ENCODE assay signal across 9 mouse cellular contexts in genomic region chr2:156838839-156839238, GRCm38 (mm10). TPM values are rescaled to one million over a fixed set of nuclear protein-coding genes. Genes with fewer than 3 reads are reported as not detected.
DNase-seq lines count a peak whose midpoint lies in the region; ATAC-seq lines count a peak whose summit lies in the region.
"Had no signal": no experiment of that assay in that cellular context is flagged by ENCODE, and none has a peak within 500 bp of the region (broad histone marks: within the 10 kb centered on the region; RNA-seq: fewer than 3 reads in every experiment).

No protein-coding gene starts in this region.

- no peaks in the 10 kb centered on the region for H3K27me3 ChIP-seq in hindbrain, embryonic 10.5 days (ENCODE audit: insufficient read depth, poor library complexity, severe bottlenecking)
- peaks cover 19% of the 10 kb centered on the region for H3K27me3 ChIP-seq in hindbrain, embryonic 16.5 days (replicated peaks; ENCODE audit: control insufficient read depth, insufficient read depth, low read length)
- no peaks in the 10 kb centered on the region for H3K27me3 ChIP-seq in embryonic facial prominence, embryonic 11.5 days (ENCODE audit: control insufficient read depth, insufficient read depth, low read length)
- H3K27me3 ChIP-seq in hindbrain, embryonic 15.5 days = peaks cover 15% of the 10 kb centered on the region
- peaks cover 14% of the 10 kb centered on the region; the same call in 1 of the 2 replicates for H3K27me3 ChIP-seq in midbrain, embryonic 14.5 days (ENCODE audit: control insufficient read depth, insufficient read depth, low read length)
- H3K27me3 ChIP-seq: CH12.LX had no signal

- H3K27ac ChIP-seq in hindbrain, embryonic 10.5 days = peak overlapping the region; percentile 98
- no peak overlapping the region for H3K27ac ChIP-seq in hindbrain, embryonic 16.5 days (ENCODE audit: low read depth, low read length)
- H3K27ac ChIP-seq in embryonic facial prominence, embryonic 11.5 days (replicated peaks; ENCODE audit: low read depth, low read length) = no peak overlapping the region; the same call in 1 of the 2 replicates
- no peak overlapping the region for H3K27ac ChIP-seq in hindbrain, embryonic 15.5 days (replicated peaks)
- no peak overlapping the region for H3K27ac ChIP-seq in midbrain, embryonic 14.5 days (replicated peaks; ENCODE audit: low read depth, low read length)

- H3K4me2 ChIP-seq in hindbrain, embryonic 16.5 days (ENCODE audit: low read length) = no peak overlapping the region; the same call in 1 of the 2 replicates
- H3K4me2 ChIP-seq in embryonic facial prominence, embryonic 11.5 days (ENCODE audit: low read depth, low read length) = peak overlapping the region; percentile 96
- peak overlapping the region; percentile 98 for H3K4me2 ChIP-seq in hindbrain, embryonic 15.5 days
- peak overlapping the region; percentile 98 for H3K4me2 ChIP-seq in midbrain, embryonic 14.5 days (ENCODE audit: low read length)

- H3K4me3 ChIP-seq in hindbrain, embryonic 10.5 days = peak overlapping the region; percentile 96
- no peak overlapping the region for H3K4me3 ChIP-seq in hindbrain, embryonic 16.5 days (ENCODE audit: low read length)
- peak overlapping the region; percentile 95 for H3K4me3 ChIP-seq in embryonic facial prominence, embryonic 11.5 days (ENCODE audit: low read depth, low read length)
- H3K4me3 ChIP-seq in hindbrain, embryonic 15.5 days = 0 out of 2 replicates have a peak overlapping the region, but pooled peaks have one; percentile 66
- H3K4me3 ChIP-seq in midbrain, embryonic 14.5 days (replicated peaks; ENCODE audit: low read depth, low read length) = peak overlapping the region; percentile 60; the same call in 1 of the 2 replicates

- no peak overlapping the region for H3K9ac ChIP-seq in hindbrain, embryonic 16.5 days (ENCODE audit: low read depth, low read length)
- peak overlapping the region; percentile 95; the same call in 1 of the 2 replicates for H3K9ac ChIP-seq in embryonic facial prominence, embryonic 11.5 days (replicated peaks; ENCODE audit: low read length)
- no peak overlapping the region for H3K9ac ChIP-seq in hindbrain, embryonic 15.5 days
- no peak overlapping the region for H3K9ac ChIP-seq in midbrain, embryonic 14.5 days (replicated peaks; ENCODE audit: low read length)

- H3K9me3 ChIP-seq in hindbrain, embryonic 10.5 days = no peaks in the 10 kb centered on the region
- no peaks in the 10 kb centered on the region for H3K9me3 ChIP-seq in hindbrain, embryonic 16.5 days (ENCODE audit: control insufficient read depth, low read length)
- H3K9me3 ChIP-seq in embryonic facial prominence, embryonic 11.5 days (replicated peaks; ENCODE audit: control insufficient read depth, low read length) = no peaks in the 10 kb centered on the region
- no peaks in the 10 kb centered on the region for H3K9me3 ChIP-seq in hindbrain, embryonic 15.5 days
- no peaks in the 10 kb centered on the region for H3K9me3 ChIP-seq in midbrain, embryonic 14.5 days (ENCODE audit: control insufficient read depth, low read length)

- no peak for DNase-seq in hindbrain, embryonic 10.5 days (ENCODE audit: low spot score)
- no peak for DNase-seq in embryonic facial prominence, embryonic 11.5 days (ENCODE audit: low spot score)
- DNase-seq in midbrain, embryonic 14.5 days = no peak
- DNase-seq in cerebellum, adult 9-11 months = no peak
- no peak for DNase-seq in spleen, postnatal 14 days (ENCODE audit: low spot score in 2 of 2)
- DNase-seq in lung, adult 18-20 months = no peak

- peaks cover 45% of the 10 kb centered on the region for H3K4me1 ChIP-seq in hindbrain, embryonic 10.5 days (replicated peaks)
- H3K4me1 ChIP-seq in hindbrain, embryonic 16.5 days (ENCODE audit: control insufficient read depth, insufficient read depth, low read depth, low read length) = peaks cover 26% of the 10 kb centered on the region
- H3K4me1 ChIP-seq in embryonic facial prominence, embryonic 11.5 days (ENCODE audit: control insufficient read depth, insufficient read depth, low read length) = peaks cover 3% of the 10 kb centered on the region
- H3K4me1 ChIP-seq in hindbrain, embryonic 15.5 days (replicated peaks) = peaks cover 41% of the 10 kb centered on the region
- H3K4me1 ChIP-seq in midbrain, embryonic 14.5 days (ENCODE audit: control insufficient read depth, insufficient read depth, low read length) = peaks cover 30% of the 10 kb centered on the region

- ATAC-seq in hindbrain, embryonic 16.5 days = no peak
- ATAC-seq in embryonic facial prominence, embryonic 11.5 days (replicated peaks; ENCODE audit: insufficient number of reproducible peaks, low FRiP score, low TSS enrichment, low read depth) = no peak
- no peak for ATAC-seq in hindbrain, embryonic 15.5 days (ENCODE audit: low FRiP score, low read depth)
- ATAC-seq in midbrain, embryonic 14.5 days (ENCODE audit: low FRiP score, low TSS enrichment) = no peak

- 66% methylated on average over 6 of the region's 6 CpGs for WGBS in hindbrain, embryonic 10.5 days
- WGBS in hindbrain, embryonic 16.5 days = 59% methylated on average over 6 of the region's 6 CpGs
- WGBS in embryonic facial prominence, embryonic 11.5 days = 59% methylated on average over 6 of the region's 6 CpGs
- 68% methylated on average over 6 of the region's 6 CpGs for WGBS in hindbrain, embryonic 15.5 days
- WGBS in midbrain, embryonic 14.5 days = 68% methylated on average over 6 of the region's 6 CpGs

- H3K36me3 ChIP-seq in hindbrain, embryonic 10.5 days = peaks cover 44% of the 10 kb centered on the region
- no peaks in the 10 kb centered on the region for H3K36me3 ChIP-seq in hindbrain, embryonic 16.5 days (ENCODE audit: control insufficient read depth, insufficient read depth, low read length)
- peaks cover 2% of the 10 kb centered on the region for H3K36me3 ChIP-seq in embryonic facial prominence, embryonic 11.5 days (replicated peaks; ENCODE audit: control insufficient read depth, insufficient read depth, low read depth, low read length)
- no peaks in the 10 kb centered on the region for H3K36me3 ChIP-seq in hindbrain, embryonic 15.5 days
- H3K36me3 ChIP-seq in midbrain, embryonic 14.5 days (ENCODE audit: control insufficient read depth, insufficient read depth, low read length) = no peaks in the 10 kb centered on the region

RNA-seq across cellular contexts. Expression of gene Tgif2, which starts 1.0 kb away (rescaled TPM):
- polyA plus RNA-seq in hindbrain, embryonic 10.5 days (2016; fragmentation: Nextera tagmentation; extraction: Ambion mirVana) = 88.4 and 90.3 TPM in 2 replicates
- polyA plus RNA-seq in hindbrain, embryonic 16.5 days (2015; fragmentation: Nextera tagmentation; extraction: Ambion mirVana) = 16.0 and 20.4 TPM in 2 replicates
- polyA plus RNA-seq in embryonic facial prominence, embryonic 11.5 days (2014; fragmentation: Nextera tagmentation; extraction: Ambion mirVana) = 91.0 and 97.6 TPM in 2 replicates
- polyA plus RNA-seq in hindbrain, embryonic 15.5 days (2015; fragmentation: Nextera tagmentation; extraction: Ambion mirVana) = 21.3 and 22.6 TPM in 2 replicates
- polyA plus RNA-seq in midbrain, embryonic 14.5 days (2014; fragmentation: Nextera tagmentation; extraction: Ambion mirVana) = 19.3 and 25.8 TPM in 2 replicates

RNA-seq across cellular contexts. Expression of gene 4930518I15Rik, which starts 18.9 kb away (rescaled TPM):
- 8.1 and 9.4 TPM in 2 replicates for polyA plus RNA-seq in hindbrain, embryonic 10.5 days (2016; fragmentation: Nextera tagmentation; extraction: Ambion mirVana)
- polyA plus RNA-seq in hindbrain, embryonic 16.5 days (2015; fragmentation: Nextera tagmentation; extraction: Ambion mirVana) = 6.9 and 8.1 TPM in 2 replicates
- polyA plus RNA-seq in embryonic facial prominence, embryonic 11.5 days (2014; fragmentation: Nextera tagmentation; extraction: Ambion mirVana) = 4.3 and 5.5 TPM in 2 replicates
- polyA plus RNA-seq in hindbrain, embryonic 15.5 days (2015; fragmentation: Nextera tagmentation; extraction: Ambion mirVana) = 9.1 TPM in 2 replicates
- 5.4 and 7.0 TPM in 2 replicates for polyA plus RNA-seq in midbrain, embryonic 14.5 days (2014; fragmentation: Nextera tagmentation; extraction: Ambion mirVana)

RNA-seq across cellular contexts. Expression of gene Rab5if, which starts 24.1 kb away (rescaled TPM):
- polyA plus RNA-seq in hindbrain, embryonic 10.5 days (2016; fragmentation: Nextera tagmentation; extraction: Ambion mirVana) = 184 and 188 TPM in 2 replicates
- 138 and 151 TPM in 2 replicates for polyA plus RNA-seq in hindbrain, embryonic 16.5 days (2015; fragmentation: Nextera tagmentation; extraction: Ambion mirVana)
- 217 and 219 TPM in 2 replicates for polyA plus RNA-seq in embryonic facial prominence, embryonic 11.5 days (2014; fragmentation: Nextera tagmentation; extraction: Ambion mirVana)
- polyA plus RNA-seq in hindbrain, embryonic 15.5 days (2015; fragmentation: Nextera tagmentation; extraction: Ambion mirVana) = 145 and 148 TPM in 2 replicates
- 169 and 171 TPM in 2 replicates for polyA plus RNA-seq in midbrain, embryonic 14.5 days (2014; fragmentation: Nextera tagmentation; extraction: Ambion mirVana)

RNA-seq across cellular contexts. Expression of gene Sla2, which starts 48.2 kb away (rescaled TPM):
- polyA plus RNA-seq in hindbrain, embryonic 10.5 days (2016; fragmentation: Nextera tagmentation; extraction: Ambion mirVana) = 0.37 and 0.90 TPM in 2 replicates
- 0.21 and 0.25 TPM in 2 replicates for polyA plus RNA-seq in hindbrain, embryonic 16.5 days (2015; fragmentation: Nextera tagmentation; extraction: Ambion mirVana)
- 0.46 and 0.48 TPM in 2 replicates for polyA plus RNA-seq in embryonic facial prominence, embryonic 11.5 days (2014; fragmentation: Nextera tagmentation; extraction: Ambion mirVana)
- polyA plus RNA-seq in hindbrain, embryonic 15.5 days (2015; fragmentation: Nextera tagmentation; extraction: Ambion mirVana) = 0.17 TPM in 1 of 2 replicates, not detected in the other
- 0.22 TPM in 1 of 2 replicates, not detected in the other for polyA plus RNA-seq in midbrain, embryonic 14.5 days (2014; fragmentation: Nextera tagmentation; extraction: Ambion mirVana)
